Mouse (Mus musculus) thymus, postnatal 4 days (tissue): ENCODE data around the gene Tmem190.
"Not testable (repeated sequence)": the region's sequence is repeated elsewhere in the genome, so short reads cannot be mapped to it uniquely, and the experiment has no call there.

Source experiments
- DNase-seq: peaks from one replicate; pipeline ENCODE4 v3.0.0; 2021

The Tmem190 gene

DNA sequence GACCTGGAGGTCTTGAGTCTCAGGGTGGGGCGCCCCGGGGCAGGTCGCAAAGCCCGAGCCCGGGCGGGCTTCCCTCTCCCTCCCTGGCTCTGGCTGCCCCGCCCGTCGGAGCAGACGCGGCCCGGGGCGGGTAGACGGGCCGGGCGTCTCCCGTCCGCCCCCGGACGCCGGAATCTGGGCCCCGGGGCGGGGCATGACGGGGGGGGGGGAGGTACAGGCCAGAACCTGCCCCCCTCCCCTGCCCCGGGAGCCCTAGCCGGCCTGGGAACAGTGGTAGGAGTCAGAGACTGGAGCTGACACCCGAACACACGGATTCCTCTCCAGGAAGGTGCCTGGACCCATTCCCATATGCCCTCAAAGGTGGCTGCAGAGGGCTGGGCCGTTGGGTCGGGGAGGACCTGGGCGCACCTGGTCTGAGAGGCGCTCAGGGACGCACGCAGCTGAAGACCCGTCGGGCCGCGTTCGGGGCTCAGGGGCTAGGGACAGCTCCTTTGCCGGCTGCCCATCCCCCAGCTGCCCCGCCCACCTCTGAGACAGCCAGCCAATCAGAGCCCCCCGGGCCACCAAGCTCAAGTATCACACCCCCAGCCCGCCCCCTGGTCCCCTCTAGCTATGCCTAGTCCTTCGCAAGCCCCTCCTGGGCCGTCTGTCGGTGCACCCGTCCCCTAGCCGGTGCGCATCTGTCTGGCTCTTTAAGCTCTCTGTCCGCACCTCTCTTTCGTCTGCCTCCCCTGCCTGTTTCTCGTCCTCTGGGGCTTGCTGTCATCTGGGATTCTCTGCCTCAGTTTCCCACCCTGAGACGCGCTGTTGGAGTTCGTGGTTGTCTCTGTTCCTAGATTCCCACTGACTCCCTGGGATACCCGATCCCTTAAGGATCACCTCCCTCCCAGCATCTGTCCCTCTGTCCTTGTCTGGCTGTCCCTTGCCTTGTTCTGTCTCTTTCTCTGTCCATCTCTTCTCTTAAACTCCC, 5.6 kb upstream of the Tmem190 start:
- DNase-seq: peak; percentile 71

DNA sequence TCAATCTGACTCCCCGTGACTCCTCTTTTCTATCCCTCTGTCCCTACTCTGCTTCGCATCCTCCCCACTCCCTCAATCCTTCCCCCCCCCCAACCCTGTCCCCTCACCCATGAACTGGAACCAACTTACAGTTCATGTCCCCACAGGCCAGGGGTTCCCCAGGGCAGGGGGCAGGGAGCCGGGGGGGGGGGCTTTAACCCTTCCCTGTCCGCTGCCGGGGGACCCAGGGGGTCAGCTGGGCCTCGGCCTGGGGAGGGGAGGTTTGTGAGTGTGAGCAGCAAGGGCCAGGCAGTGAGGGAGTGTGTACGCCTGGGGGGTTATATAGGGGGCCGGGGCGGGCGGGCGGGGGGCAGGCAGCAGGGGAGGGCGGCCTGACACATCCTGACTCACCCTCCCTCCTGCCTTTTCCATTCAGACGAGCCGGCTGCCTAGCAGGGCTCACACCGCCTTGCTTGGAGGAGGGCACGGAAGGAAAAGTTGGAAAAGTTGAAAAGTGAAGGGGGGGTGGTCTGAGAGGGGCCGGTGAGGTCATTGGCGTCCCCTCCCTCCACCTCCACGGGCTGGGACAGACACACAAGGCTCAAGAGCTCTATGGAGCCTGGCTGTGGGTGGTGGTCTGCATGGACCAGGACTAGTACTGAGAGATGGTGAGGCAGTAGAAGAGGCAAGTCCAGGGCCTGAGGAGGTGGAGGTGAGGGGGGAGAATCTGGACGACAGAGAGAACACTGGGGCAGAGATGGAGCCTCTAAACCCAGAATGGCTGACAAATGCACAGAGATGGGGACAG, 4.7 kb upstream of the Tmem190 start:
- no peak for DNase-seq

DNA sequence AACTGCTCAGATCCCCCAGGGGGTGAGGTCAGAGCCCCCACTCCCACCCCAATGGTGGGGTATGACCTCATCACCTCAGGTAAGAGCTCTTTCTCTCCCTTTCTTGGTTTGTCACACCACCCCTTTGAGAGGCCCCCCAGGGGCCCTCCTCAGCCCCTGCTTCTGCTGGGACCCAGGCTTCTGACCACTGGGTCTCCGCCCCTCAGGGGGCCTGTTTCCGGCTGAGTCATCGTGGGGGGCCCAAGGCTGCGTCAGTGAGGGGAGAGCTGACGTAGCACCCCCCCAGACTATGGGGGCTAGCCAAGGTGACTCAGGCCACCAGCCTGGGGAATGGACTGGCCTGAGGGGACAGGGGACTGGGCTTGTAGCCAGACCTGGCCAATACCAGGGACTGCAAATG, 2.8 kb upstream of the Tmem190 start:
- DNase-seq: no peak

- no peak for DNase-seq
Observed at GRCm38 (mm10) chr7:4782130-4782529, 607 bp upstream of the Tmem190 start.

DNA sequence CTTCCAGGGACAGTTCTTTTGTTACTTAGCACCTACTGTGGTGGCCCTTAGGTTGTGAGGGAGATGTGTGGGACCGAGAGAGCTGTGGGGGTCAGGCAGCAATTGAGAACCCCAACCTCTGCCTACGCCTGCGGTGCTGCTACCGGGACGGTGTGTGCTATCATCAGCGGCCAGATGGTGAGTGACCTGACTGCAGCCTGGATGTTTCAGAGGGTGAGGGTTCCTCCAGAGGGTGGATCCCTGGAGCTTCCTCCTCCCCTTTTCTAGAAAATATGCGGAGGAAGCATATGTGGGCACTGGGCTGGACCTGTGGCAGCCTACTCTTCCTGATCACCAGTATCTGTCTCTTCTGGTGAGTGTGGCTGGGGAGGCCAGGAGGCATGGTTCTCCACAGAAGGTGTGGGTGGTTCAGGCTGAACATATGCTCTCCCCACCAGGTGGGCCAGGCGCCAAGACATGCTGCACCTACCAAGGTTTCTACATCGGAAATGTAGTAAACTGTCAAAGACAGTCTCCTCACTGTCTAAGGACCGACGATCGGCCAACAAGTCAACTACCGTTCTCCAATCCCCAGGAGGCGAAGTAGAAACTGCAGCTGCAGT, 1.0 kb downstream of the Tmem190 start:
- DNase-seq: no peak

DNA sequence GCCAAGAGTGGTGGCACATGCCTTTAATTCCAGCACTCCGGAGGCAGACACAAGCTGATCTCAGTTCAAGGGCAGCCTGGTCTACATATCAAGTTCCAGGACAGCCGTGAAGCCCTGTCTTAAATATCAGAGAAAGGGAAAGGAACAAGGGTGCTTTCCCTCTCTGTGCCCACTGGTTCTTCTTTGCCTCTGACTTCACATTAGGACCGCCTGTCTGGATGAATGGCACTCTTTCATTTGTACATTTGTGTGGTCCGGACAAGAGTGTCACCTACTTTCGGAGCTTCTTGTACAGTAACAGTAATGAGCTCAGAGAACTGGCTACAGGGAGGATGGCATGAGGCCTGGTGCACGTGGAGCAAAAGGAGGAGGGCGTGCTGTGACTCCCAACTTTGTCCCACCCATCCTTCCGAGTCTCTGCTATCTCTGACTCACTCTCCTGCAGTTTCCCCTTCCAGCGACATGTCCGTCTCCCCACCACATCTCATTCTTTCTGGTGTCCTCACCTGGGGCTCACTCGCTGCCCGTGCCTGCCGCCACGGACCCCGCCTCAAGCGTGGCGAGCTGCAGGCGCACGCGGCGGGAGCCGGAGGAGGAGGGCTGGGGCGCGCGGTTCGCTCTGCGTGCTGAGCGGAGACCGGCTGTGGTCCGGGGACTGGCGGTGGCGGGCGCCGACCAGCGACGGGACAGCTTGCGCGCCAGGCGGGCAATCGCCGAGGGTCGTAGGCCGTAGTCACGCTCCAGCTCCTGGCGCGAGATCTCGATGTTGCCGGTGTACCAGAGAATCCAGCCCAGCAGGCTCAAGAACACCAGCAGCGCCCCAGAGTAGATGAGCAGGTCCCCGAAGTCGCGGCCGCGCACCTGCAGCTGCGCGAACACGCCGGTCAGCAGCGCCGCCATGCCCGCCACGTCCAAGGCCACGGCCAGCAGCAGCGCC, 6.0 kb downstream of the Tmem190 start:
- peak; percentile 69 for DNase-seq

DNA sequence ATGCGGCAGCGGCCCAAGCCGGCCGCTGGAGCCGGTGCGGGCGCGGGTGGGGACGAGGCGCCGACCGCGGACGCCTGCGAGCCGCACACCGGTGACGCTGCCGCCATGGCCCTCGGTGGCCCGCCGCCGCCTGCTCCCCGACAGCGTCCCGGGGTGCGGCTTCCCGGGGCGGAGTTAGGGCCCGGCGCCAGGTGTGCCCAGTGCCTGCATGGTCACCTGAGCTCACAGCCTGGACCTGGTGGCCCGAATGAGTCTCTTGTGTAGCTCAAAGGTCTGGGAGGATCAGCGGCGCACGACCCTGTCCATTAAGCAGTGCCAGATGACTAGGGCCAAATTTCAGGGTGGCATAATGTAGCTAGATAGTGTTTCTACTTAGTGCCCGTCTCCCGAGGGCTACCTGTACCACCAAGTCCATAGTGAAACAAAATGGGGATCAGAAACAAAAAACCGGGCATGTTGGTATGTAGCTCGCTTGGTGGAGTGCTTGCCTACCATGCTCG, 6.7 kb downstream of the Tmem190 start, which contains the start of gene Tmem238:
Gene Tmem238, minus strand, starts transcription at position 221 of the 500 bp plus-strand sequence.
- peak; percentile 59 for DNase-seq

DNA sequence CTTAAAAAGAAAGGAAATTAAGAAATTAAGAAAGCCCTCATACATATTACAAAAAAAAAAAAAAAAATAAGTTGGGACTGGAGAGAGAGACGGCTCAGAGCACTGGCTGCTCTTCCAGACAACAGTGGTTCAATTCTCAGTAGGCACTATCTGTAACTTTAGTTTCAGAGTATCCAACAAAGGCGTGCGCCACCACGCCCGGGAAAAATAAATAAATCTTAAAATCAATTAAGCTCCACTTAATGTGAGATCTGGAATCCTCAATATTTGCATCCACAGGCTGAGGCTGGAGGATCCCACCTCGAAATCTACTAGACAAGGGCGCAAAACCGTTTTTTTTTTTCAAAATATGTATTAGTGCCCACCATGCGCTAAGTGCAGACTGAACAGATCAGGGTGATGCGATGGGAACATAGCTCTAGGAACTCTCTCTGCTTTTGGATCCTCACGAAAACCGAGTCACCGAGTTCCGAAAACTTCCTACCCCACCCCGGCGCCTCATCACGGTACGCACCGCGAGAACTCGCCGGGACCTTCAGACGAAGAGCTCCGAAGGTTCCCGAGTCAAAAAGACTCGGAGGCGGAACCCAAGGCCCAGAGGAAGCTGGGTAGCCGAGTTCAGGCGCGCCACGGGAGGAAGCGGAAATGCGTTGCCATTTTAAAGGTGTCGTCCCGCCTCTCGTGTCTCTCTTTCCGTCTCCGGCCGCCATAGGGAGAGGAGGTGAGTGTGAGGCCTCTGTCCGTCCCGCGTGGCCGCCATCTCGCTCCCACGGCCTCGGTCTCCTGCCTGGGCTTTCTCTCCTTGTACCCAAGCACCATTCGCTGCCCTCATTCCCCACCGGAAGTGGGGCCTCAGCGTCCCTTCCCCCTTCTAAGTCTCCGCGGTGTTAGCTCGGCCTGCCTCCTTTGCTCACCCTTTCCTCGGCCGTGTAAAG, 9.8 kb downstream of the Tmem190 start, which contains the start of gene Rpl28:
Gene Rpl28, plus strand, starts transcription at position 597 of the 935 bp plus-strand sequence.
- peak; percentile 92 for DNase-seq

DNA sequence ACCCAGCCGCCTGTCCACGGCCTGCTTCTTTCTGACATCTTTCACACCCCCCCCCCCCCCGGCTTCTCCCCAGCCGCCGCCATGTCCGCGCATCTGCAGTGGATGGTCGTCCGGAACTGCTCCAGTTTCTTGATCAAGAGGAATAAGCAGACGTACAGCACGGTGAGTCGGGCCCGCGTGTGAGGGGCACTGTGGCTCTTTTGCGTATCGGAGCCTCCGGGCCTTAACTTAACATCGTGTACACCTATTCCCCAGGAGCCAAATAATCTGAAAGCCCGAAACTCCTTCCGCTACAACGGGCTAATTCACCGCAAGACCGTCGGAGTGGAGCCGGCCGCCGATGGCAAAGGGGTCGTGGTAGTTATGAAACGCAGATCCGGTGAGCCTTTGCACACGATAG, 10.5 kb downstream of the Tmem190 start:
- DNase-seq: peak; percentile 46

DNA sequence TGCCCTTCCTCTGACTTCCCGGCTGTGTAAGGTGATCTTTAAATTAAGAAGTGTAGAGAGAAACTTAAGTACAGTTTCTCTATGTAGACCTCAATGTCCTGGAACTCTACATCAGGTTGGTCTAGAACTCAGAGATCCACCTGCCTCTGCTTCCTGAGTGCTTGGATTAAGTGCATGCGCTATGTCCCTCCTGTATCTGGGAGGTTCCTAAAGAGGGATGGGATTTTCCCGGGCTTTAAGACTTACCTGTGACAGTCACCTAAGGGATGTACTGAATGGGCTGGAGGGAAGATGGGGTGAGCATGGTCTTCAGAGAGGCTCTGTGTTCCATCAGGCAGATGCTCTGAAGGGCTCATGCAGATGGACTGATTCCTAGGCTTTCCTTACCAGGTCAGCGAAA, 10.9 kb downstream of the Tmem190 start:
- no peak for DNase-seq

DNA sequence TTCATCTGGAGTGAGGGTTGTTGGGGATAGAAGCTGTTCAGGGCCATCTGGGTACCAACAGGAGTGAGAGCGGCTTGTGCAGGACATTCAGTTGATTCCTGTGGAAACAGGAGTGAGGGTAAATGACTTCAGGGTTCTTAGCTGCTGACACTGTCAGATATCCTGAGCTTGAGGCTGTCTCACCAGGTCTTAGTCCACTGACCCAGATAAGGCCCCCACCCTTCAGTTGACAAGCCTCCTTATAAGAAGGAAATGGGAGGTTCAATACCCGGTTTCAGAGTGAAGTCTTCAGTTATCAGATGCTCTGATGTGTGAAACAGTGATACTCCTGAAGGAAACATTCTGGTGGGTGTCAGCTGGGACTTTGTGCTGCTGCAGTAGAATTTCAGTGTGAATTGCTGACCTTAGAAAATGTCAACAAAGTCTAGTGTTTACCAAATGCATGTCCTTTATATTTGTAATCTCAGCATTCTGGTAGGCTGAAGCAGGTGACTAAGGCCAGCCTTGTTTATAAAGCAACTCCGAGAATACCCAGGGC, 12.0 kb downstream of the Tmem190 start:
- DNase-seq: no peak

- DNase-seq: no peak
Observed at GRCm38 (mm10) chr7:4795767-4796433, 13.2 kb downstream of the Tmem190 start.

GRCm38 (mm10) chr7:4802247-4802646, 19.5 kb downstream of the Tmem190 start:
- no peak for DNase-seq

DNA sequence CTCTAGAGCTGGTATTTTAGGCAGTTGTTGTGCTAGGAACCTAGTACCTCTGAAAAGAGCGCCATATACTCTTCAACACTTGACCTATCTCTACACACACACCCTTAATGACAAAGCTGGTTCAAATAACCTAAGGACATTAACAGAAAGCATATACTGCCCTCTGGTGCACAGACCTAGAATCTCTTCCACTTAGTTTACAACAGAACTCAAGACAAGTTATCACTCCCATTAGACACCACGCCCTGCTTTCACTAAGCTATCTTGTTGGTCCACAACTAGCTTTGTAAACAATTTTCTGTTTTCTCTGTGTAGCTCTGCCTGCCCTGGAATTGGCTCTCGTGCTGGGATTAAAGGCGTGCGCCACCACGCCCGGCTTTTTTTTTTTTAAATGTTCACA, 24.0 kb downstream of the Tmem190 start:
- peak; percentile 48 for DNase-seq

- DNase-seq: not testable (repeated sequence)
Observed at GRCm38 (mm10) chr7:4811131-4811530, 28.4 kb downstream of the Tmem190 start.

DNA sequence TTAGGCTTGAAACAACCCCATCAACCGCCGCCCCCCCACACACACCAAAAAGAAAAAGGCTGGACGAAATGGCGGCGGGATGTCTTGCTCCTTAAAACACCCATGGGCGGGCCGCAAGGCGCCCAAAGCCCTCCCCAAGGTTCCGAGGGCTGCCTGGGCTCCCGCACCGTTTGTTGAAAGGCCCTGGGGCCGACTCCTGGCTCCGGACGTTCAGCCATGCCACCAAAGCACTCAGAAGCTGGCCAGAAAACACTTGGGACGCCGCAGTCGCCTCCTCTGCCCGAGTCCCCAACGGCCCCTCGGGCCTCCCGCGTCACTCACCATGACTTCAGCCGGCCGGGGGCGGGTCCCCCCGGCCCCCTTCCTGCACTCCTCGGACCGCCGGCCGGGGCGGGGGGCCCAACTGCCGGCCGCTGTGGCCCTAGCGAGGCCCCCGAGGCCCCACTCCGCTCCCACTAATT, 29.1 kb downstream of the Tmem190 start:
- no peak for DNase-seq

DNA sequence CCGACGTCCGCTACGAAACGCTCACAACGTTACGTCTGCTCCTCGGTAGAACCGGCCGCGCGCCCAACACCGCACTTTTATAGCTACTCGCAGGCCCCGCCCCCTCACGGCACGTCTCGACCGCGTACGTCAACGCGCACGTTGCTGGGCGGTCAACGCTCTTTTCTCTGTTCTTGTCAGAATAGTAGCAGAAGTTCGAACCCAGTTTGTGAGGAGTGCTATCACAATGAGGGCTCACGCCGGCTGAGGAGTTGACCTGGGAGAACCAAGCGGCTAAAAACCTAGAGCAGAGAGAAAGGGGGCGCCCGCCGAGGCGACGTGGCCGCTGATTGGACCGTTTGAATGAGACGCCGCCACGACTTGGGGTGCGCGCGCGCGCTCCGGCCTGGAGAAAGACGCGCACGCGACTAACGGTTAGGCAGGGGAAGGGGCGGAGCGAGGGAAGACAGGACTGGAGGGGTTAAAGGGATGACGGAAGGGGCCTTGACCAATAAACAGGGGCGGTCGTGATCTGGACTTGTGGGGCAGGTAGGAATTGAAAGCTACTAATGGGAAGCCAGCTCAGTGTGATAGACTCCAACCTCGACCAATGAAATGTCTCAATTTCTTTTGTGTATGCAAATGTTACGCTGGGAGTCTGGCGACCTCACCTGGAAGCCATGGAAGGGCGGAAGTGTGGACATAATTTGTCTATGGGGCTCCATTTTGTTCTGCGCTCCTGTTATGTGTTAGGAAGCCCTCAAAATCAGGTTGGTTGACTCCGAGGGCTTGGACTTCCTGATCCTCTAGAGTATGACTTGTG, 29.8 kb downstream of the Tmem190 start, which contains the start of gene Ube2s:
Gene Ube2s, minus strand, starts transcription at position 288 of the 802 bp plus-strand sequence.
- peak; percentile 100 for DNase-seq

- peak; percentile 34 for DNase-seq
Observed at GRCm38 (mm10) chr7:4813105-4813791, 30.5 kb downstream of the Tmem190 start.
